Mouse (Mus musculus): ENCODE results near the gene Hunk.

DNA sequence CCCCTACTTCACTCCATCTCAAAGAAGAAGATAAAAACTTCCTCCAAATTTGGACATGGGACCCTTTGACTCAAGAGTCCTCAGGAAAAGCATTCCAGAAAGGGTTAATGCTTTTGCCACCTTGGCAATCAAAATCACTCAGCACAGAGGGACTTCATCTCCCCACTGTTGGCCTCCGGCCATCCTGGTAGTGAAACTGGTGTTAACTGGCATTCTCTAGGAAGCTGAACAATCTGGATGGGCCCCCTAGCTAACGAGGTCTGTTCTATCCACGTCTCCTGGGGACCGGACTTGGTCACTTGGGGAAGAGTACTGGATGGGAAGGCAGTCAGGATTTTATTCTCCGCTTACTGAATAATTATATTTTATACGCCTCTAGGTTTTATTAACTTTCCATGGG is 57.2 kb downstream of the Hunk start:
- TF ChIP-seq CTCF (IDR thresholded peaks at IDR 0.05; ENCODE audit: extremely low read depth, insufficient read depth, insufficient read length, insufficient replicate concordance) (no peak), POLR2A (IDR thresholded peaks at IDR 0.05; ENCODE audit: low read depth, low read length) (no peak)
